Mouse (Mus musculus): ENCODE results near the gene Slc8a3. TPM values are rescaled to one million over a fixed set of nuclear protein-coding genes. Genes with fewer than 3 reads are reported as not detected.

Slc8a3 gene
- total RNA-seq, 2 experiments from 2014 or later = 9.2 to 10.5 TPM

DNA sequence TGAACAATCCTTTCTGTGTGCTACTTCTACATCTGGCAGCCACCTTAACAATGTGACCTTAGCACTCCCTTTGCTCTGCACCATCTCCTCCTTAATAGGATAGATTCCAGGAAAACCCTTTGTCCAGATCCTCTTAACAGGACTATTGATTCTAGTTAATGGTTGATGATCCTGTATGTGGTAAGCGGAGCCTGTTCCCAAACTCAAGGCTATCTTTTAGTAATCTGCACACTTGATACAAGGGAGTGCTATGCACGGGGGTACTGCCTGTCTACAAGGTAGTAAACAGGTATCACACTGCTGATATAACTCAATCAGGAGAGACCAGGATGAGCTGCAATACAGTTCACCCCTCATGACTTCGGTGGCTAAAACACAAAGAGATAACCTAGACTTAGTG, 144.6 kb downstream of the Slc8a3 start:
- DNase-seq (ENCODE audit: extremely low spot score in 1 of 2, low spot score in 1 of 2) = no peak

DNA sequence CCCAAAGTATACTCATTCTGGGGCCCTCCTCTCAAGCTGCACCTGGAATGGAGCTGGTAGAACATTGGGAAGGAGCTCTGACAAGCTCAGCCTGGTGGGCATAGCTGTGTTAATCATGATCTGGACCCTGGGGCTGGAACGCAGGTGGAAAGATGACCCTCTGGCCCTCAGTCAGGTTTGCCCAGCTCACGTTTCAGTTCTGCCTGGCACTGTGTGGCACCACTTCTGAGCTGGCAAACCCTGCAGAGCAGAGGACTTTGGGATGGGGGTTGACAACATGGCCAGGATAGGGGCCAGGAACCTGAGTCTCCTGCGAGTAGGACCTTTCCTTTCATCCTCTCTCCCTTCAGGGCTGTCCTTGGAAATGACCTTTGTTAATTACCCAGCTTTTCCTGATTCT, 146.3 kb downstream of the Slc8a3 start:
- DNase-seq (ENCODE audit: extremely low spot score in 1 of 2, low spot score in 1 of 2) = no peak

DNA sequence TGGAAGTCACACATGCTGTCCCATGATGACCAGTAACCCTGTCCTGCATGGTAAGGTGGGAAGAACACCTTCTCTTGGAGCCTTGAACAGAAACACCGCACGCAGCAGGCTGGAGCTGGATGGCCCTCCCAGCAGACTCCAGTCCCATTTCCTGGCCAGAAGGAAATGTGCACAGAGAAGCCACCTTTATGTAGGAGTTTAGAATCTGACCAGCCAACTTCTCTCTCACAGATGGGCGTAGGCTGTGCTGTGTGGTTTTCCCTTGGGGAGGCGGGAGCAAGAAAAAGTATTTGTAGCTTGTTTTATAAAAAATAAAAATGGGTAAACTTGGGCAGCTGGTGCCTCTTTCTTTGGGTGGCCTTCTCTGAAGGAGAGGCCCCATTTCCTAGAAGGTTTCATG, 146.9 kb downstream of the Slc8a3 start:
- no peak for DNase-seq (ENCODE audit: extremely low spot score in 1 of 2, low spot score in 1 of 2)

DNA sequence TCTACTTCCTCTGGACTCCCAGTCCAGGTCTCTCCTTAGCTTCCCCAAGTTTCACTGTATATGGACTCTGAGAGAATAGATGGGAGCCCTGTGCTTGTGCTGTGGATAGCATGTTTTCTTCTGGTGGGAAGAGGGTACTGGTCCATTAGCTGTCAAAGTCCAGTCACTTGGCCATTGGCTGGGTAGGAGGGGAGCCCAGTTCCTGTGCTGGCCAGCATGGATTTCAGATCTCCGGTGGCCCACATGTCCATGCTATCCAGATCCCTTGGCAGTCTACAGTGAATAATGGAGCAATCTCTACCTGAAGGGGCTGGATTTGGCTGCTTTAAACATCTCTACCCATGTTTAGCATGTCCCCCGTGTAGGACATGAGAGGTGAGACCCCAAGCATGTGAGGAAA, 148.0 kb downstream of the Slc8a3 start:
- DNase-seq (ENCODE audit: extremely low spot score in 1 of 2, low spot score in 1 of 2) = no peak

DNA sequence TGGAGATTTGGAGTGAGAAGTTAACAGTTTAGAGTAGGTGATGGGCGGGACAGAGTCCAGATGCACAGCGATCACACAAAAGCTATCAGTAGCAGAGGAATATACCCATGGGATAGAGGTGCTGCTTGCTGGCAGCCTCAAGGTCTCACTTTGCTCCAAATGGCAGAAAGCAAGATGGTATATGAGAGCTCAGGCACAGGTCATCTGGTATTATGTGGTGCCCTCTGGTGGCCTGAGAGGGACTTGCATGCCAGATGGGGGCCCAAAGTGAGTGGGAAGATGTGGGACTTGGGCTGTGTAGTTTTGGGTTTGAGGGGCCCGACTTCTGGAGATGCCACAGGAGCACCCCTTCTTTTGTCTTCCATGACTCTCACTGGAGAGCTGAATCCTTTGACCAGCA, 150.9 kb downstream of the Slc8a3 start:
- peak; percentile 59 to 72 for DNase-seq (ENCODE audit: extremely low spot score in 1 of 2, low spot score in 1 of 2)

DNA sequence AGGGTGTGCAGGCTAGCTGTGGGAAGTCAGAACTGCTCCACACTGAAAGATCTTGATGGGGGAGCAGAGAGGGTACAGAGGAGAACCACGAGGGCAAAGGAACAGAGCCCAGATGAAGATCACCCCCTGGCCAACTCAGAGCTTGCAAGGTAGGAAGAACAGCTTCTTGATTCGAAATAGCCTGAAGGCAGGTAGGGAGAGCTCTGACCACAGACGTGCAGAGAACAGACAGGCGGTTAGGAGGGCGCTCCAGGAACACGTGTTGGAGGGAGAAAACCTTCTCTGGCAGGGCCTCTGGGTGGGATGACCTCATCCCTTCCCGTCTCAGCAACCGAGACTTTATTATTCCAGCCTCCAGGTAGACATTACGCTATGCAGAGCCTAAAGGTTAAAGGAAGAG, 157.7 kb downstream of the Slc8a3 start:
- DNase-seq (ENCODE audit: extremely low spot score in 1 of 2, low spot score in 1 of 2) = no peak

DNA sequence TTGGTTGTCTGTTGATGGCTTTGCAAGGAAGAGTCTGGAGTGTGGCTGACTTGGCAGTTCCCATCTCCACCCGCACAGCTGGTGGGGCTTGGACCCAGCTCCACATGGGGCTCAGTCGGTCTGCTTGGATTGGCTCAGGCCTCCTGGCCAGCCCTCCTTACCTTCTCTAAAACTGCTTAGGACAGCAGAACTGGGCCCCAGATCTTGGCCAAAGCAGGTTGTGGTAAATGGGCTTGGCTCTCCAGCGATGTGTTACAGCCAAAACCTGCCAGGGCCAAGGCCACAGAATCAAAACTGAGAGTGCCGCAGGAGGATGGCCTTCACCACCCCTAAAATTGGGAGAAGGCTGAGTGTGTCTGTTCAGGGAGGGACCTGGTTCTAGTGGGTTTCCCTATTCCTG, 159.1 kb downstream of the Slc8a3 start:
- DNase-seq (ENCODE audit: extremely low spot score in 1 of 2, low spot score in 1 of 2) = no peak

DNA sequence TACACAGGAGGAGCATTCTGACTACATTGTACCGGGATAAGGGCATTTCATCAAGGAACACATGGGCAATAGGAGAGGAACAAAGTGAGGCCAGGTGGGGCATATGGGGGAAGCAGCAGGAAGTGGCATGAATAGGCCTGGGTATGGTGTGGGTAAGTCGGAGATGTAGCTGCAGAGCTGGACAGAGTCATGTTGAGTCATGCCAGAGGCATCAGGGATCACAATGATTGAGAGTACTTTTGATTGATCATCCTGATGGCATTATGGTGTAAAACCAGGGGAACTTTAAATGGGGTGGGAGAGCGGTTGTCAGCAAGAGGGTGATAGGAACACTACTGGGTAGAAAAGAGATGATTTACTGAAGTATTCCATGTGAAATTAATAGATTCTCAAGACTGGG, 160.0 kb downstream of the Slc8a3 start:
- DNase-seq (ENCODE audit: extremely low spot score in 1 of 2, low spot score in 1 of 2) = no peak

DNA sequence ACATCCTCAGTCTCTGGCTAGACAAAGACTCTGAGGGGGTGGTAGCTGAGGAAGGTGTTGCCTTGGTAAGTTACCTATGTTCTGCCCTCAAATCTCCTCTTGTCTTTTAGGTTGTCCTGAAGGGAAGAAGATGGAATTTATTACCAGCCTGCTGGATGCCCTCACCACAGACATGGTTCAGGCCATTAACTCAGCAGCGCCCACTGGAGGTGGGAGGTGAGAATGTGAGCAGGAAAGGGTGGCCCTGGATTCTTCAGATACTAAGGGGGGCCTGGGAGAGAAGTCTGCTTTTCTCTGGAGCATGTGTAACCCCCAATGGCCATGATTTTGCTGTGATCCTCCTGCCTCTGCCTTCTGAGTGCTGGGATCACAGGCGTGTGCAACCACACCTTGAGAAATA, 162.9 kb downstream of the Slc8a3 start:
- peak in 1 of 2 experiments; percentile 15 for DNase-seq (ENCODE audit: extremely low spot score in 1 of 2, low spot score in 1 of 2)

DNA sequence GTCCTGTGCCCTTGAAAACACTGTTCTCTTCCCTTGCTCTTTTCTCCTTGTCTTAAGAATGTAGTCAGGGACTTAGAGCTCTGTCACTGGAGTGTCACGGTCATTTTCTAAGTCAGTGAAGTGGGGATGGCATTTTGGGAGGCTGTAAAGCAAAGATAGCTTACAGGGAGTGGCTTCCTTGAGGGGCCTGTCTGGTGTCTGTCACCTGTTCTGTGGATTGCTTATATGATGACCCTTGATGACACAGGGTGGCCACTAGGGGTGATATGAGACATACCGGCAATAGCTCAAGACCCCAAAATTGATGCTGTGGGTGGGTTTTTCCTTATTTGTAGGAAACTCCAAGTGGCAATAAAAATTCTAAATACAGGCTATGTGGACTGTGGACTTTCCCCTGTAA, 164.5 kb downstream of the Slc8a3 start:
- no peak for DNase-seq (ENCODE audit: extremely low spot score in 1 of 2, low spot score in 1 of 2)

DNA sequence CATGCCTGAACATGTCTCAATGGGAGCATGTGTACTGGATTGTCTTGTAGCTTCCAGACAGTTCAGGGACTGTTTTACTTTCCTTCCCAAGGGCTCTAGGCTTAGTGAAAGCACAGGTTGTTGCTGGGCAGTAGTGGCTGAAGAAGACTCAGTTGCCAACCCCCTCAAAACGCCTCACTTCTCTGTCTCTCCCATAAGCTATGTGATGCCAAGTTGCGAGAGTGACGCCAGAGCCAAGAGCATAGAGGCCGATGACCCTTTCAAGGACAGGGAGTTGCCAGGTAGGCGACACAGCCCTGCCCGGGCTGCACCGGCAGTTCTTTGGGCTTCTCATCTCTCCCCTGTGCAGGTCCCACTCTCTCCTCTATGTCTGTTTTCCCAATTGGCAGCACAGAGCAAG, 164.9 kb downstream of the Slc8a3 start:
- DNase-seq (ENCODE audit: extremely low spot score in 1 of 2, low spot score in 1 of 2) = no peak

DNA sequence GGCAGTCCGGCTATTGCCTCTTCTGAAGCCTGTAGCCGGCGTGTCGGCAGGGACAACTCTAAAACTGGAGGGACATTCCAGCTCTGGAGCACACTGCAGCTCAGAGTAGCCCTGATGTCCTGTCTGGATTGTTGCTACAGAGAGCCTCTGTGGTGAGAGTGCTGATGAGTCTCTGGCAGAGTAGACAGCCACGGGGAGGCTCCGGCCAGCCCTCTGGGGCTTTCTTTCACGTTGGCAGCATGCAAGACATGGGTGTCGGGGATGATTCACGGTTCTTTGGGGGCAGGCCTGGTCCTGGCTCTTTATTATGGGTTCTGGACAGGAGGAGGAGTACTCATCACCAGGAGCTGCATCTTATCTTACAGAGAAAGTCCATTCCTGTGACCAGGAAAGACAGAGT, 165.8 kb downstream of the Slc8a3 start:
- DNase-seq (ENCODE audit: extremely low spot score in 1 of 2, low spot score in 1 of 2) = no peak

DNA sequence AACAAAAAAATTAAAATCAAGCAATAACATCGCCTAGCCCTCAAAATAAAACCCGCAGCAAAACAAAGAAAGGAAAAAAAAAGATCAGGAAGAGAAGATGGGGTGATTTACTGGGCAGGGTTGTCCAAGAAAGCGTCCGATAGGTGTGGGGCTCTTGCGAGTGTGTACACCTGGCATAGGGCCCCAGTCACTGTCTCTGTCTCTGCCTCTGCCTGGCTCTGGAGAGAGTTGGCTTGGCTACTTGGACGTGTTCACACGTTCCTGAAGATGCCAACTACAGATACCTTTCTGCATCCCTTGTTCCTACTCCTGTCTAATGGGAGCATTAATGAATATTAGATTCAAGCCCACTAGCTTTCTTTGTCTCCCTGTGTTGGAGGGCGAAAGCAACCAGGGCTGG, 166.4 kb downstream of the Slc8a3 start:
- no peak for DNase-seq (ENCODE audit: extremely low spot score in 1 of 2, low spot score in 1 of 2)

DNA sequence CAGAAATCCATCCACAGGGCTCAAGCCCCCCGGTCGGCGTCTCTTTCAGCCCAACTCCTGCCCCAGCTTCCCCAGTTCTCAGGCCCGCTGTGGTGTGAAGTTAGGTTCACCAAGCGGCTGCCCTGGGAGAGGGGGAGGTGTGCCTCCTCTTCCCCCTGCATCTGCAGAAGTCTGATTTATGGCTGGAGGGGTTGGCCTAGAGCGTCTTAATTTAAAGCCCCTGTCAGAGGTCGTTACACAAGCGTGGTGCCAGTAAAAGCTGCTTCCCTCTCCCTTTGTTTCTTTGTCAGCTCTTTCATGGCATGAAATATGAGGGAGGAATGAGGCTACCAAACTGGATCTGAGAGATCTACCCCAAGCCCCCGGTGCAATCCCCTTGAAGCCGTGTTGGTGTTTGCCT, 166.9 kb downstream of the Slc8a3 start:
- DNase-seq (ENCODE audit: extremely low spot score in 1 of 2, low spot score in 1 of 2) = no peak

DNA sequence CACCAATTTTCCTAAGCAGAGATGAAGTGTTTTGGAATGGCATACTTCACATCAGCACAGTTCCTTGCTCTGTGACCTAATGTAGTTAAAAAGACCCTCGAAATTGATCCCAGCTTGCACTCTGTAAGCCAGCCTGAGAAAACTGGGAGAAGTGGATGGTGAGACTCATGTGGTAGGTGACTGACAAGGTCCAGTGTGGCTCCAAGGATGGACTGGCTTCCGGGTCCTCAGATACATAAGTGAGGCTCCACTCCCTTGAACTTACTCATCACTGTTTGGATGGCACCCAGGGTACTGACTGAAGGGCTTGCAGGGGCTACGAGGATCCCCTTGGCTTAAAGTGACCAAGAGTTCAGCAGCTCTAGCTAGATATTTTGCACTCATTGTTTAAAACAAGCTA, 169.4 kb downstream of the Slc8a3 start:
- DNase-seq (ENCODE audit: extremely low spot score in 1 of 2, low spot score in 1 of 2) = no peak

DNA sequence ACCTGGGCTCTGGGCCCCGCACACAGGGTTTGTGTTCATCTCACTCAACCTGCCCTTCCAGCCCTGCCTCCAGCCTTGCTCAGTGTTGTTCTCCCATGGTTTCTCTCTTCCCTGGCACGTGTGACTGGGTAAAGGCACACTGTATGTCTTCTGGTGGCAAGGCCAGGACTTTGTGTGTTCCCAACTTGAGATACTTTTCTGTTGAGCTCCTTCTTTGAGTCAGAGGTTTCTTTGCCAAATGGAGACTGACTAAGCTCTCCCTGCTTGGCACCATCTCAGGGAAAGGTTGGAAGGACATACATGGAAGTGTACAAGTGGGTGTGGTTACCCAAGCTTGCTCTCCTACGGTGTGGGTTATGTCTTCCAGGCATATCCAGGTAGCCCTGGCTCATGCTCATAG, 169.8 kb downstream of the Slc8a3 start:
- DNase-seq (ENCODE audit: extremely low spot score in 1 of 2, low spot score in 1 of 2) = no peak

DNA sequence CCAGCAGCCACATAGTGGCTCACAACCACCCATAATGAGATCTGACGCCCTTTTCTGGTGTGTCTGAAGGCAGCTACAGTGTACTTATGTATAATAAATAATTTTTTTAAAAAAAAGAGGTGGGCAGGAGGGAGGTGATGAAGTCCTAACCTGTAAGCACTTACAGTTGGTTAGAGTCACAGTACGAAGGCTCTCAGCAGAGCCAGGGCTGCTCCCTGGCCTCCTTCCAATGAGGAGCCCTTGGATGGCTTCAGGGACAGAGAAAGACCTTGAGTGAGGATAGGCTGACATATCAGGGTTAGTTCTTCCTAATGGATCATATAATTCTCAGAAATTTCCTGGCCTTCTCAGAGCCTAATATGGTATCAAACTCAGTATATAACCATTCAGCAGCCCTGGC, 171.7 kb downstream of the Slc8a3 start:
- no peak for DNase-seq (ENCODE audit: extremely low spot score in 1 of 2, low spot score in 1 of 2)

DNA sequence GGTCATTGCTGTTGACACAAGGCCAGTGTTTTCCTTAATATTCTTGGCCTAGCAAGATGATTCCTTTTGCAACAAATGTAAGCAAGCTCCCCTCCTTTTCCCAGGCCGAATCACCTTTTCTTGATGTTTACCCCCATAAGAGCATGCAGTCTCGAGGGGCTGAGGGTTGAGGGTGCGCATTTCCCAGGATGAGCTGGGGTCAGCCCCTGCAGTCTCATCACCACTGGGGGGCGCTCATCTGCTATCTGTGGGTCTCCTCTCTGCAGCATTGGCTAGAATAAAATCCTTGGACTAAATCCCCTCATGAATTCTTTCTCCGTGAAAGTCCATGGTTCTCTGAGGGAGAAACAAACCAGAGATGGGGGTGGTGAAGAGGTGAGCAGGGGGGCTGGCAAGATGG, 172.1 kb downstream of the Slc8a3 start:
- peak in 1 of 2 experiments; percentile 57 for DNase-seq (ENCODE audit: extremely low spot score in 1 of 2, low spot score in 1 of 2)

DNA sequence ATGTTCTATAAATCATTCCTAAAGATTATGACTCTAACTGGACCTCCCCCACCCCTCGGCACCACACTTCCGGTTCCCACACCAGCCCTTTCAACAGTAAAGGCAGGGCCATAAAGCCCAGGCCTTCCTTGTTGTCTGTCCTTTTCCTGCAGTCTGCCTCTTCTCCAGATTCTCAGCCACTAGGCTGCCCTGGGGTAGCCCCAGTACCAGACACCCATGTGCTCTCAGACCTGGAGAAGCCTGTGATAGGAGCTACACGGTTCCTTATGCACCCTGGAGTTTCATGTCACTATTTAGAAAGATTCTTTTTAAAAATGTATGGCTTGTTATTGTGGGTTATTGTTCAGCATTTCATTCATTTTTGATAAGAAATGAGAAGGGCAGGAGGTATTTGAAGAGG, 172.6 kb downstream of the Slc8a3 start:
- no peak for DNase-seq (ENCODE audit: extremely low spot score in 1 of 2, low spot score in 1 of 2)

DNA sequence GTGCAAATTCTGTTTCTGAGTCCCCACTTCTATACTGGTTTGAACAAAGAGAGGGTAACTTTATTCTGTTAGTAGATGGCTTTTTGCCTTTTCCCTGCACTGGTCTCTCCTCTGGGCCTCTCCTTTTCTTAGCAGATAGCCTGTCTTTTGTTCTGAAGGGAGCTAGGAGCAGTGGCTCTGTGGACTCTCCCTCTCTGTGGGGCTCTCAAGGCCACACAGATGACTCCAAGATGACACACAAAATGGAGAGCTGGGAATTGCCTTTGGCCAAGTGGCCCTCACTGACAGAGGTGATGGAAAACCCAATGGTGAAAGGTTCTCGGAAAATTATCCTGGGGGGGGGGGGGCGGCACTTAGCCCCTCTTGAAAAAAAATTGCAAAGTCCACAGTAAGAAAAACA, 173.0 kb downstream of the Slc8a3 start:
- DNase-seq (ENCODE audit: extremely low spot score in 1 of 2, low spot score in 1 of 2) = no peak

DNA sequence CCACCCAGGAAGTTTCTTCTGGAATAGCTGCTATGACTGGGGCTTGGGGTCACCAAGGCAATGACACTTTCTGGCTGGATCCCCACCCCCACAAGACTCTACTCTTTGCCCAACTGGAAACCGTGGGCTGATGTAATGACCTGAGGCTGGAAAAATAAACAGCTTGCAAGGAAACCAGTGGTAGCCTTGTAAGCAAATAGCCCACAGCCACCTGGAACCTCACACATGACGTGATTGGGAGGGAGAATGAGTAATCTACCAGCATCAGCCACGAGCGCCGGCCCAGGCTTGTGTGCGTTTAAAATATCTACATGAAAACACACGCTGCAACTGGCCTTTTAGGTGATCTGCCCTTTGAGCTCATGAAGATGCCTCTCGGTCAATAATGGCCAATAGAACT, 176.1 kb downstream of the Slc8a3 start:
- DNase-seq (ENCODE audit: extremely low spot score in 1 of 2, low spot score in 1 of 2) = no peak

DNA sequence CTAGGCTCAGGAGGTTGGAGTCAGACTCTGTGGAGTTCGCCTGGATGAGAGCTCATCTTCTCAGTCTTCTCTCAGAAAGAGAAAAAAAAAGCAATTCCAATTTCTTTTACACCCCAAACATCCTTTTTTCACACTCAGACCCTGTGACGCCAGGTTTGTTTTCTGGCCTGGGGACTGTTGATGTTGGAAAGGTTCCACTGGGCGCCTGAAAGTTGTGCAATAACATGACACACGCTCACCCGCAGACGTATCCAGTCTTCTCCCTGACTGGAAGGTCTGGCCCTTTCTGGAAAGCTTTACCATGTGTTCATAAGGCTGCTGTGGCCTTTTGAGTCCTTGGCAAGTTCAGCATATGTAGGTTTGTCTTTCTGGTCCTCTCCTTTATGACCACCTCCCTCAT, 177.3 kb downstream of the Slc8a3 start:
- no peak for DNase-seq (ENCODE audit: extremely low spot score in 1 of 2, low spot score in 1 of 2)

DNA sequence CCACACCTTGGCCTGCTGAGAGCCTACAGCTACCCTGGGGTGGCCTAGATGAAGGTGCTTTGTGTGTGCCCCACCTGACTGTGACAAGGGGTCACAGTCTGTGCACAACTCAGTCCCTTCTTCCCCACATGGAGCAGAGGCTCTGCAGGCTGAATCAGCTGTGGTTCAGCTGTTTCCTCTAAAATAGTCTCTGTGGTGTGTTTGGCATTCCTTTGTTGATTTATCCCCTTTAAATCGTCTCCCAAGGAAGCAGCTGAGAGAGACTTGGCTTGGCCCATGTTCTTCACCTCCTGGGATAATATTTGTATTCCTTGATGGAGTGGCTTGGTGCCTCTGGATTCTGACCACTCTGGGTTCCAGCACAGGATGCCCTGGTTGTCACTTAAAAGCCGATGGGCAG, 180.9 kb downstream of the Slc8a3 start:
- no peak for DNase-seq (ENCODE audit: extremely low spot score in 1 of 2, low spot score in 1 of 2)

DNA sequence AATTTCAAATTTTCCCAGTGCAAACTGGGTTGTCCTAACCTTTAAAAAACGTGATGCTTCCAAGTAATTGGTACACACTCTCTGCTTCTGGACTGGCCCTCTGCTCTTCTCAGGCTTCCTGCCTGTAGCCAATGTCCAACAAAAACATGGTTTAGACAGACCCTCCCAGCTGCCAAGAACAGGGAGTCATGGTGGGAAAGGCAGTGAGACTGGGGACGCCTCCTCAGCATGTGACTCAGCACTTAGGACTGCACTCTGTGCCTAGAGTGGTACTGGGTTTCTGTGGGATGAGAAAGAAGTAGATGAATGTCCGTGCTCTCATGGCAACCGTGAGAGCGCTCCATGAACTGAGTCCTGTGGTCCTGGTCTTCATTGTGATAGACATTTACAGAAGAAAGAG, 182.1 kb downstream of the Slc8a3 start:
- DNase-seq (ENCODE audit: extremely low spot score in 1 of 2, low spot score in 1 of 2) = no peak
